Mouse (Mus musculus) frontal cortex, adult 2 months (tissue): ENCODE results near the gene Ins2. TPM values are rescaled to one million over a fixed set of nuclear protein-coding genes. Genes with fewer than 3 reads are reported as not detected.
A peak's percentile ranks its signal among the peaks of the same experiment; 100 is the strongest.

Experiments
- DNase-seq, 2 experiments: peaks; one replicate each; pipeline ENCODE4 v3.0.0; 2022; ENCODE audit warnings: low spot score in 1 of 2; ENCODE audit errors: extremely low spot score in 1 of 2
- polyA plus RNA-seq: library from polyadenylated mRNA; depleted of rRNA; stranded (reverse); fragments of >200 nt; gene quantifications from 2 replicates; pipeline ENCODE4 v1.2.3, GENCODE M21; 2012; rRNA removed

Ins2 gene
- not detected in 2 replicates for polyA plus RNA-seq

DNA sequence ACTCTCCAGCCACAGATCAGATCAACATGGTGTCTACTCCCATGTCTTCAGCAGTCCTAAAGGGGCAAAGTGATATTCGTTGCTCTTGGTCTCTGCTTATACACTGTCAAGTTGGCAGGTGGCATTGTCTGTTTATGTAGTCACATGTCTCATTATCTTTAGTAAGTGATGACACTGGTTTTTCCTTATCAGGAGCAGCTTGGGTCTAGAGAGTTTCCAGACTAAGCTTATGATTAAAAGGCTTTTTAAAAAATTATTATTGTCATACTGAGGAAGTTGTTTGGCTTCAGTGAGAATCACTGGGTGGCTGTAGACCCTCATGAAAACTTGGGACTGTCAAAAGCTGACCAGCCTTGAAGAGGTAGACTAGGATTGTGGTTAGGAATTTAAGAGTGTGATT lies at the start of gene Ins2:
TSS of gene Ins2 (minus strand) at position 101 of the 400 bp plus-strand sequence.
- no peak for DNase-seq

DNA sequence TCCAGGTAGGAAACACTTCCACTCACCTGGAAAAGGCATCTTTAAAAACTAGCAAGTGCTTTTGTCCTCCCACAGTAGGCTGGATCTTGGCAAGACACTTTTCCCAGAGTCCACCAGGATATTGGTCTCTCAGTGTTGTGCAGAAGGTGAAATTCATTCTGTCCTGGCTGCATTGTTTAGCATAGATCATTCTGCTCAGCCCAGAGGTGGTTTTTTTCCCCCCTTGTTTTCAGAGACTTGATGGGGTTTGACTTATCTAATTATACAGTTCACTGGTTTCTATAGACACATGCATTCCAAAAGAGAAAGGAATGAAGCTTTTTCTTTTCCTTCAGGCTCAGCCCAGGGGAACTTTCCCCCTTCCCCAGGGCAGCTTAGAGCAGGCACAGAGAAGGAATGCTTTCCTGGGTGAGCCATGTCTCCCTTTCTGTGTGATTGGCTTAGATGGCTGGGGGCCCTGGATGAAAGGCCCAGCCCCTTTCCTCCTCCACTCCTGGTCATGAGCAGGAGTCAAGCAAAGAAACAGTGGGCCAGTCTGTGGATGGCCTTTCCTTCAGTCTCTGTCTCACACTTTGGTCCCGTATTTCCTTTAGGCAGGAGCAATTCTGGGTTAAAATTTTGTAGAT lies 49.6 kb upstream of the Ins2 start:
- DNase-seq: no peak

DNA sequence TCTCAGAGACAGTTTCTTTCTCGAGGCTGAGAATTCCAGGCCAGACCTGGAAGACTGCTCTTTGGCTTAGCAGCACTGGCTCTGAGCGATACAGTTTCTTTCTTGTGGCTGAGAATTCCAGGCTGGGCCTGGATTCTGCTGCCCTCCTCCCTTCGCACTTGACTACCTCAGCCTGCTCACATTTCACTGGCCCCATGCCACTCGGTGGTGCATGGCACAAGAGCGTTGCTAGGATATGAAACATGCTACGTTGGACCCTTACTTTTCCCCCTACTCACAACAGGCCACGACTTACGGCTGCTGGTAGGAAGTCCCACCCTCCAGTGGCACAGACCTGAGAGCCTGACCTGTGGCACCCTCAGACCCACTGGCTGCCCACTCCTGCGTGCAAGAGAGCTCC lies 46.5 kb upstream of the Ins2 start:
- no peak for DNase-seq

DNA sequence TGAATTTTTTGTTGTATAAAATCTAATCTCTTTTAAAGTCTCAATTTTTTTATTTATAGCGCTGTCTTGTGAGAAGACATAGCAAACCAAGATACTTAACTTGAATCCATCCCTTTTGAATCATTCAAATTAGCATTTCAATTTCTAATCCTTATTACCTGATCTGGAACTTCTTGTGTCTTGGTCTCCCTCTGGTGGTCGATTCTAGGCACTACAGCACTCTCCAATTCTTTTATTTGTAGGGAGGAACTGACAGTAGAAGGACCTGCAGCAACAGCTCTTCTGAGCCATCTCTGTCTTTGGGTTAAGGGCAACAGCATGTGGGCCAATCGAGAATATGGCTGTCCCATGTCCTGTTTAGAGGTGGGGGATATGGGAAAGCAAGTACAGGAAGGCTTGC lies 5.4 kb downstream of the Ins2 start:
- peak in 1 of 2 experiments; percentile 56 for DNase-seq

DNA sequence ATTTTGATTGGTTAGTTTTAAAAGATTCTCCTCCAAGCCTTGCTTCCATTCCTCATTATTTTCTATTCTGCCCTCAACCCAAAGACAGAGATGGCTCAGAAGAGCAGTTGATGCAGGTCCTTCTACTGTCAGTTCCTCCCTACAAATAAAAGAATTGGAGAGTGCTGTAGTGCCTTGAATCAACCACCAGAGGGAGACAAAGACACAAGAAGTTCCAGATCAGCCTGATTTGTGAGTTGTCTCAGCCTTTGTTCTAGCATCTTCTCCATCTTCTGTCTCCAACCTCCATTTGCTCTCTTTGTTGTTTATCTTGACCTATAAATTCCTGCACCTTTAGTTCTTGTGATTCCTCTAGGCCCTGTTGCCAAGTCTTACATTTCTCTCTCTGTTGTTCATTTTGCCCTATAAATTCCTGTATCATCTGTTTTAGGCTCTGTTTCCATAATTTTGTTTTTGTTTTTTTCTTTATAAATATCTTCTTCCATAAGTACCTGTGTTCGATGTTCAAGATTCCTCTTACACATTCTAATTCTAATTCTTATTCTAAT lies 6.2 kb downstream of the Ins2 start:
- peak; percentile 5 to 70 for DNase-seq

DNA sequence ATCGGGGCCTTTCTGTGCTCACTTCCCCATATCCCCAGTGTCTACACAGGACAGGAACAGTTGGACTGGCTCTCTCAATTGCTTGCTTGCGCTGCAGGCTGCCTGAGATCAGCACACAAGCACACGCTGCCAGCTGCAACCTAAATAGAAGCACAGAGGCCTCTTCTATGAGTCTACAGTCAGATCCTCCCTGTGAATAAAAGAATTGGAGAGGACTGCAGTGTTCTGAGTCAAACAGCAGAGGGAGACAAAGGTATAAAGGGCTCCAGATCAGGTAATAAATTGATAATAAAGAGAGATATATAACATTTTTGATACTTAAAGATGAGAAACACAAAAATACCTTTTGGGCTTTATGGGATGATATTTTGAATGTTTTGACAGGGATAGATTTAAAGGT lies 17.2 kb downstream of the Ins2 start:
- DNase-seq: peak in 1 of 2 experiments; percentile 41

DNA sequence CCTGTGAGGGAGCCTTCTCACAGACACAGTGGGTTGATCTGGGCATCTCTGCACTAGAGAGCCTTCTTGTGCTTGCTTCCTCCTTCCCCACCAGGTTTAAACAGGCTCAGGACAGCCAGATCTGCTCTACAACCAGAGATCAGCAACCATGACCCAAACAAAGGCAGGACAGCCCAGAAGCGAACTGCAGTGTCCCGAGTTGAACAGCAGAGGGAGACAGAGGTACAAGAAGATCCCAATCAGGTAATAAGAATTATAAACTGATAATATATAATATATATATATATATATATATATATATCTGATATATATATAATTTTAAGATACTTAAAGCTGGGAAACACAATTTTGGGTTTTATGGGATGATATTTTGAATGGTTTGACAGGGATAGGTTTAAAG lies 22.5 kb downstream of the Ins2 start:
- peak in 1 of 2 experiments; percentile 39 for DNase-seq

DNA sequence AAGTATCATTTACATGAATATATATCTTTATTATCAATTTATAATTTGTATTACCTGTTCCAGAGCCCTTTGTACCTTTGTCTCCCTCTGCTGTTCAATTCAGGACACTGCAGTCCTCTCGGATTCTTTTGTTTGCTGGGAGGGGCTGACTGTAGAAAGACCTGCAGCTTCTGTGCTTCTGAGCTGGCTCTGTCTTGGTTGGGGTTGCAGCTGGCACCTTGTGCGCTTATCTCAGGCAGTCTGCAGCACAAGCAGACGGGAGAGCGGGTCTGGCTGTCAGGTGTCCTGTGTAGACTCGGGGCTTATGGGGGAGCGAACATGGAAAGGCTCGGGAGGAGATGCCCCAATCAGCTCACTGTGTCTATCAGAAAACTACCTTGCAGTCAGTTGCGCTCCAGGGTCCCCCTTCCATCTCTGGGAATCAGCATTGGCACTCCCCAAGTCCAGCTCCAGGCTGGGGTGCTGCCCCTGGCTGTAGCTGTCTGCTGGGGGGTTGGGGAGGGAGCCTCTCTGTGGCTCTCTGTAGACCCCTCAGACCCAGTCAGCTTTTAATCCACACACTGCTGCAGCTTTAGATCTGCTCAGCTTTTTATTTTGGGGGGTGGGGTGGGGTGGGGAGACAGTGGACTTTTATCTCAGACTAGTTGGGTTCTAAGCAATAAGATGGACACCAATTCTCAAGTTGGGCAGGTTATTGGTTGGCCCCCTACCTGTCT lies 28.2 kb downstream of the Ins2 start:
- peak; percentile 2 to 70 for DNase-seq

DNA sequence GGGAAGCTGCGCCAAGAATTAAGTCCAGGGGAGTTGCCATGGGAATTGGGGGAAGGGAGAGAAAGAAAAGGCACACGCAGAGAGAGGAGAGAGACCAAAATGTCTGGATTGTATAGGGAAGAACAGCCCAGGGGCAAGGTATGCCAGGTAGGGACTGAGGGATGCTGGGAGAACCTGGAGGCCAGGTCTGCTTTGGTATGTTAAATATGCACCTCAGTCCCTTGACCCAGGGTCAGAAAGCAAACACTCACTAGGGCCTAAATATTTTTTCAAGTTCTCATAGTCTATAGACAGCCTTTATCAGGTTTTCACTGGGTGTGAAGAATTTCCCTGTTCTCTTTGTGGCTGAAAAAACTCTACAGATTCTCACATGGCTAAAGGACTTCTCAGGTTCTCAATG lies 36.3 kb downstream of the Ins2 start:
- no peak for DNase-seq

DNA sequence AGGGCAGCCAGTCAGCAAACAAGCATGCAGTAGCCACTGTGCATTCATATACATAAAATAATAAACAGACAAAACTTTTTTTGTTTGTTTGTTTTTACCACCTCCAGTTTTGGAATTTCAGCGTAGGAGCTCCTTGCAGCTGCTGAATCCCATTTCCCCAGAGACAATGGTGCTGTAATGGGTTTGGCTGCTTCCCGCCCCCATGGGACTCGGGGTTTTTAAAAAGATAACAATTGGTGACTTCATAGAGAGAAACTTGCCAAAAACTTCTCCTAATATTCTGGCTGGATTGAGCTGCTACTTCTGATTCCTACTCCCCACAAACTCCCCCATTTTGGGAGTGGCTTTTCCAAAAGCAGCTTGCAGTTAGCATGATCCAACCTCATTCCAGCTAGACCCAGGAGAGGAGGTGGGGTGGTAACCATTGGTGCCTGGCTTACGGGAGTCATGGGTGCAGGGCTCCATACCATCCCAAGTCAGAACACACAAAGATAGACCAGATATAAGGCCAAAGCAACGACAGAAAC lies 43.8 kb downstream of the Ins2 start:
- DNase-seq: no peak

DNA sequence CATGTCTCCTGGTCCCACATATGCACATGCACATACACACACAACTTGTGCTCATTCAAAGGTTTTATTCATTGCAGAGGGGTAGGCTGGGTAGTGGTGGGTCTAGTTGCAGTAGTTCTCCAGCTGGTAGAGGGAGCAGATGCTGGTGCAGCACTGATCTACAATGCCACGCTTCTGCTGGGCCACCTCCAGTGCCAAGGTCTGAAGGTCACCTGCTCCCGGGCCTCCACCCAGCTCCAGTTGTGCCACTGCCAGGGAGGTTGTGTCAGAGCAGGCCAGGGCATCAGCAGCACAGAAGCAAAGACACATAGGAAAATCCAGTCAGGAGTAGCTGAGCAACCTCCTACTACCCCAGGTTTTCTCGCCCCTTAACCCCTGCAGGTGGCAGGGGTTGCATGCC lies 64.6 kb downstream of the Ins2 start:
- no peak for DNase-seq

DNA sequence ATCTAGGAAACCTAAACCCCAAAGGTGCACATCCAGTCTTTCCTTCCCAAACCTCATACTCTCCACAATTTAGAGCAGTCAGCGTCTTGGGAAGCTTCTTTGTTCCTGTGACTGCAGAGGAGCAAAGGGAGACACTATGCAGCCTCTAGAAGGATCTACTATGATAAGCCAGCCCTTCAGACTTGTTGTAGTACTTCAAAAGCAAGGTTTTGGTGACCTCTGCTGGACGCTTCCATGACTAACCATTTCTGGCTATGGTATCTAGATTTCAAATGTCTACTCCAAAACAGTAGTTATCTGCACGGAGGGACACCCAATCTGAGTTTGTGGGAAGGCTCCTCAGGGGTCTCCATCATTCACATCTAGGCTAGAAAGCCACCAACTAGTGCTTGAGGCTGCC lies 67.5 kb downstream of the Ins2 start:
- peak; percentile 22 to 85 for DNase-seq

DNA sequence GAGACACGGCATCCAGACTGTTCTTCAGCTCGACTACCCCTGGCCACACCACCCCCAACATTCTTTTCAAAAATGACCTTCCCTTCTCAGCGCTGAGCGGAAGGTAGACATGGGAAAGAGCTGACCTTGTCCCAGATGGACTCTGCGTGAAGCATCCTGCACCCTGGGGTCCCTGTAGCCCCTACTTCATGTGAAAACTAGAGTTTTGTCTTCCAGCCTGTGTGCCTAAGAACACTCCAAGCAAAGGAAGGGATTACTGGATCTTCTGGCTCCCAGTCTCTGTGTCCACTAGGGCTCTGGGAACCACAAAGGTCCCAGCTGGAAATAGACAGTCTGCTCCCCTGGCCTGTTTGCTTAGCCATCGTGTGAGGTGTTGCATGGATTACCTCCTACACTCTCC lies 68.0 kb downstream of the Ins2 start:
- no peak for DNase-seq

DNA sequence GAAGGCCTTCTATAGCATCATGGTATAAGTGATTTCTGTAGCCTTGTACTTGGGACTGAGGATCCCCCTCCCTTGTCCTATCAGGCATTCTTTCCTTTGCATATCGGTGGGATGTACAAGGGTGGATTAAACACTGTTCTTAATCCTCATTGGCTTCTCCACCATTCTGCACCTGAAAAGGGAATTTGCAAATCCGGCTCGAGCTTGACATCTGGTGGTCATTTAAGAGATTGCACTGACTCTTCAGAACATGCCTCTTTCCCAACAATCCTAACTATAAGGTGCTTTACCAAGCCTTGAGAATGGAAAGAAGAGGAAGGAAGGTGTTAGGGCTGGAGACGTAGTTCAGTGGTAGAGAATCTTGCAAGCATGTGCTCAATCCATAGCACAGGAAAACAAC lies 71.1 kb downstream of the Ins2 start:
- peak; percentile 14 to 90 for DNase-seq

DNA sequence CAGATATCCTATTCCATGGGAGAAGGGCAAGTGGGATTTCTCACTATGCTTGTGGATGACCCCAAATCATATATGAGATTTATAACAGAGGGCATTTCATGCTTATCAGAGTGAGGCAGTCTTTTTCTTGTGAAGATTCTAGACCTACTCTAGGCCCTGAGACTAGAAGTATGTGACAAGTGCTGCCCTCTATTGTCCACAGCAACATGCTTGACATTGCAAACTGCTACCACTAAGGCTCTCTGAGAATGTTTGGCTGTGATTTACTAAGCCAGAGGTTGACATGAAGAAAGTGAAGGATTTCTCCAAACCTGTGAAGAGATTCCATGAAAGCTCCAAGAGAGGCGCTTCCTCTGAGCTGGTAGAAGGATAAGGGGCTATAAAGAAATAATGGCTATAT lies 72.1 kb downstream of the Ins2 start:
- DNase-seq: peak in 1 of 2 experiments; percentile 37

DNA sequence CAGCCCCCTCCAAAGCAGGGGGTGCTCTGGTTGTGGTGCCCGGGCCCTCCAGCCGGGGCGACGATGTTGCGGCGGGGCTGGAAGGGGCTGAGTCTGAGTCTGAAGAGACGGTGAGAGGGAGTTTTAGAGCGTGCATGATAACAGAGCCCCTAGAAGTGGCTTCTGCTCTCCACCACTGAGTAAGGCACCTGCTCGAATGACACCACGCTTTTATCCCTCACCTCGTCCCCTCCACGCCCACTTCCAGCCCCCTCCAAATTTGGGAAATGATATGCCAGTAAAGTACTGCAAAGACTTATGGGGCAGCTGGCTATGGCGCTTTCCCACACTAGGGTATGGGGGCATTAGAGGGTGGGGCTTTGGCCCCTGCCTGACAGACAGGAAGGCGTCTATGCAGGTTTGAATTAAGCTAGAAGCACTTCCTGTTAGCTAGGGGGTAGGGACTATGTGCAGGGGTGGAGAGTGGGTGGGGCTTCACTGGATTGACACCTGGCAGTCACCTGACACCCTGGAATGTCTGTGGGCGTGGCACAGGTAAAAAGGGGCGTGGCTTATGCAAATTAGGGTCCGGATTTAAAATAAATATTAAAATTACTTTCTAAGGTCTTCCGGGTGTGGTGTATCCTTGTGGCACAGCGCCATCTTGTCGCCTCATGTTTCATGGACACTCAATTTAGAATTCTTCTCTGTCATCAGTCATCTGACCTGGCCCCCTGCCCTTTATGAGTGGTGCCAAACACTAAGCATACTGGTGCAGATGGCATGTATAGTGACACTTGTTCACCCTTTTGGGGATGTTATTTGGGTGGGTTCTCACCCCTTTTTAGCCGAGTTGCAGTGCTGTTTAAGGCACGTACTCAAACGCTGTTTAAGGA lies 73.2 kb downstream of the Ins2 start, which contains the start of gene Gm49394:
TSS of gene Gm49394 (minus strand) at position 192 of the 875 bp plus-strand sequence.
- no peak for DNase-seq

DNA sequence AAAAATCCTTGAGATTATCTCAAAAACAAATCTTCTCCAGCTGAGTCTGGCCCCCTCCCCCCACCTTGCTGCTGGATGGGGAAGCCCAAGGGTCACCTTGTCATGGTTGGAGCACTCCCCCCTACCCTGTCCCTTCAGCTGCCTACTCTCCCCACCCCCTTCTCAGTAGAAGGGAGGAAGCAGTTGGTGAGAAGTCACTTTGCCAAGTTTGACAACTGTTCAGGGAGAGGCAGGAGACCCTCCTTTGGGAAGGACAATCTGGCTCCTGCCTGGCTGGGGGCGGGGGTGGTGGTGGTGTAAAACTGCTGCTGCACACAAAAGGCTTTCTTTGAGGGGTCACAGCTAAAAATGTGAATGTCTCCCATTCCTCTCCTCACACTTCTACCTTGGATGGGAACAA lies 74.9 kb downstream of the Ins2 start:
- no peak for DNase-seq

DNA sequence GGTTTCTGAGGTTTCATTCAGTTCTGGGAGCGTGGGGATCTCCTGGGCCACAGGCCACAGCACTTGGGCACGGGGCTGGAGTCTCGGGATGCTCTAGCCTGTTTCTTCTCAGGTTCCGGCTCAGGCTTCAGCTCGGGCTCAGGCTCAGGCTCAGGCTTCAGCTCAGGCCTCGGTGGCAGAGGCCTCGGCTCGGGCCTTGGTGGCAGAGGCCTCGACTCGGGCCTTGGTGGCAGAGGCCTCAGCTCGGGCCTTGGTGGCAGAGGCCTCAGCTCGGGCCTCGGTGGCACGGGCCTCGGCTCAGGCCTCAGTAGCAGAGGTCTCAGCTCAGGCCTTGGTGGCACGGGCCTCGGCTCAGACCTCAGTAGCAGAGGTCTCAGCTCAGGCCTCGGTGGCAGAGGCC lies 75.7 kb downstream of the Ins2 start:
- DNase-seq: no peak

DNA sequence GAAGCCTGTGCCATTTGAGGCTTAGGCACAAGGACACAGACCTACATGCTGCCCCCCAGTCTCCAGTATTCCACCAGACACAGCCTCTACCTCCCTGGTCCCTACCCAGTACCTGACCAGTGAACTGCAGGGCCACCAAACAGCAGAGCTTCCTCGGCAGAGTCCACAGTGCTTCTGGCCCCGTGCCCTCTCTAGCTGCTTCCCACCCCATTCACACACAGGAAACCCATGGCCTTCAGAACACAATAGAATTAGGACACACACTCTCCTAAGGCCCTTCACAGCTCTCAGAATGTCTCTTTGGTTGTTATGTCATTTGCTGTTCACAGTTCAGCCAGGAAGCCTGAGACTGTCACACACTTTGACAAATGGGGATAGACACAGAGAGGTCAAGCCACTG lies 76.5 kb downstream of the Ins2 start, which contains the start of gene Igf2:
TSS of gene Igf2 (minus strand) at position 158 of the 400 bp plus-strand sequence.
- no peak for DNase-seq

DNA sequence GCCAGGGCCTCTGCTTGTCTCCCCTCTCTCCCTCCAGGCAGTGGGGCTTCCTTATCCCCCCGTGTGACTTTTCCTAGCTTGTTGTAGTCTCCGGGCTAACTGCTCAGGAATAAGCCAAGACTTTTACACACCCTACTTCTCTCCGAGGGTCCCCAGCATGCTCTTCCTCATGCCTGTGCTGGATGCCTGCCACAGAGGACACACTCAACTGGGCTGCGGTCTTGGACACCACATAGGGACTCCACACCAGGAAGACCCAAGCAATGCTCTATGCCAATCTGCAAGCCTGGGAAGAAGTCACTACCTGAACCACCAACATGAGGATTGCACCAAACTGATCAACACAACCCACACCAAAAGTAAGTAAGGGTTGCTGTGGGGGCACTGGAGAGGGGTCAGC lies 77.1 kb downstream of the Ins2 start:
- no peak for DNase-seq

DNA sequence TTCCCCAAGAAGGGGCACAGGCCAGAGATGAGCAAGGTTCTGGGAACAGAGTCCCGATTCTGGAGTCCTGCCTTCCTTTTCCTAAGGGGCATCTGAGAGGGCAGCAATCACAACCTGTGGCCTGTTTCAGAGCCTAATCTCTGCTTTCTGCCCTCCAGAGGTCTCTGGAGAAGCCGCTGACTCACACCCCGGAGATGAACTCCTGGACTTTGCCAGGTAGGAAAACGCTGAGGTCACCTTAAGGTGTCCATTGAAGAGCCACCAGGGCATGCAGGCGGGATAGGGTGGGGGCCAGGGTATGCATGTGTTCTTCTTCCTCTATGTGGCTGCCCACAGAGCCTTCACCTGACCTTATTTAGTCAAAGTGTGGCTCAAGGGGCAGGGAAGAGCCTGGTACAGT lies 77.8 kb downstream of the Ins2 start:
- no peak for DNase-seq
